Mouse (Mus musculus): ENCODE measurements around the gene Skp1a. TPM values are rescaled to one million over a fixed set of nuclear protein-coding genes. Genes with fewer than 3 reads are reported as not detected.

The Skp1a gene
- polyA plus RNA-seq, 1 experiment = 14.4 TPM

- no peaks in the 10 kb centered on the region for H3K36me3 ChIP-seq (replicated peaks; ENCODE audit: low read length)
- peaks cover 82% of the 10 kb centered on the region for H3K27me3 ChIP-seq (replicated peaks)
- TF ChIP-seq GATA1 (IDR thresholded peaks at IDR 0.05; ENCODE audit: borderline replicate concordance, low read length) (no peak), FLI1 (IDR thresholded peaks at IDR 0.05; ENCODE audit: low read length) (no peak)
- no peak overlapping the region for H3K4me3 ChIP-seq (replicated peaks)
- peaks cover 36% of the 10 kb centered on the region for H3K4me1 ChIP-seq
- H3K9me3 ChIP-seq = no peaks in the 10 kb centered on the region
Measured at GRCm38 (mm10) chr11:52267271-52267670, 35.5 kb downstream of the Skp1a start.

DNA sequence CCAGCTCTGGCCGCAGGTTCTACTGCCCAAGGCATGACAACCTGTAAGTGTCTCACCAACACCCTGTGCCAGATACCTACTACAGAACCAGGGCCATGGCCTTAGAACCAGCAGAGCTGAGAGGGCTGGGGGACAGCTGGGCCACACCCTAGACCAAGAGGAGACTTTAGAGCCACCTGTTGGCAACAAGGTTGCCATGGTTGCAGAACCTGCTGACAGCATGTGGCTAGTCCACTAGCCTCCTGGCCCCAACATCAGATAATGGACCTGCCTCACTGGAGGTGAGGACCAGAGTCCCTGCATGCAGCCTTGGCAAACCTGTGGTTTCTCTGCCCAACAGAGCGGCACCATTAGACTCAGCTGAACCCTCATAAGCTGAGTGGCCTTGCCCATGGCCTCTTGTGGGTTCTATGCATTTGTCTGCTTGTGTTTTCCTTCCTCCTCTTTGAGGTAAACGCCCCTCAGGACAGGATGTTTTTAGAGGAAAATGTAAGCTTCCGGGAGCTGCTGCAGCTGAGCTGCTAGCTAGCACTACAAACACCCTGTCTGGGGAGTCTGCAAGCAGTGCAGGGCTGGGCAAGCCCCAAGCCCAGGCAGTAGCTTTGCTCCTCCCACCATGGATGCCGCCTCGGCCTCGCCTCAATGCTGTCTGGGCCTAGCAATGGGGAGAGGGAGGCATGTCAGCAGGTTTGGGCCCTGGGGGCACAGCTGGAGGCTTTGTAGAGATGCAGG, 36.5 kb downstream of the Skp1a start:
- no peak overlapping the region for H3K4me3 ChIP-seq (replicated peaks)
- TF ChIP-seq FLI1 (IDR thresholded peaks at IDR 0.05; ENCODE audit: low read length) (no peak), GATA1 (IDR thresholded peaks at IDR 0.05; ENCODE audit: borderline replicate concordance, low read length) (no peak)
- H3K4me1 ChIP-seq = peaks cover 40% of the 10 kb centered on the region
- no peaks in the 10 kb centered on the region for H3K9me3 ChIP-seq
- H3K36me3 ChIP-seq (replicated peaks; ENCODE audit: low read length) = no peaks in the 10 kb centered on the region
- H3K27me3 ChIP-seq (replicated peaks) = peaks cover 82% of the 10 kb centered on the region

- Histone ChIP-seq H3K9me3 (no peaks in the 10 kb centered on the region), H3K4me3 (replicated peaks) (no peak overlapping the region), H3K27me3 (replicated peaks) (peaks cover 84% of the 10 kb centered on the region), H3K36me3 (replicated peaks; ENCODE audit: low read length) (no peaks in the 10 kb centered on the region), H3K4me1 (peaks cover 43% of the 10 kb centered on the region)
- TF ChIP-seq GATA1 (IDR thresholded peaks at IDR 0.05; ENCODE audit: borderline replicate concordance, low read length) (no peak), FLI1 (IDR thresholded peaks at IDR 0.05; ENCODE audit: low read length) (no peak)
Measured at GRCm38 (mm10) chr11:52269841-52270240, 38.0 kb downstream of the Skp1a start.

DNA sequence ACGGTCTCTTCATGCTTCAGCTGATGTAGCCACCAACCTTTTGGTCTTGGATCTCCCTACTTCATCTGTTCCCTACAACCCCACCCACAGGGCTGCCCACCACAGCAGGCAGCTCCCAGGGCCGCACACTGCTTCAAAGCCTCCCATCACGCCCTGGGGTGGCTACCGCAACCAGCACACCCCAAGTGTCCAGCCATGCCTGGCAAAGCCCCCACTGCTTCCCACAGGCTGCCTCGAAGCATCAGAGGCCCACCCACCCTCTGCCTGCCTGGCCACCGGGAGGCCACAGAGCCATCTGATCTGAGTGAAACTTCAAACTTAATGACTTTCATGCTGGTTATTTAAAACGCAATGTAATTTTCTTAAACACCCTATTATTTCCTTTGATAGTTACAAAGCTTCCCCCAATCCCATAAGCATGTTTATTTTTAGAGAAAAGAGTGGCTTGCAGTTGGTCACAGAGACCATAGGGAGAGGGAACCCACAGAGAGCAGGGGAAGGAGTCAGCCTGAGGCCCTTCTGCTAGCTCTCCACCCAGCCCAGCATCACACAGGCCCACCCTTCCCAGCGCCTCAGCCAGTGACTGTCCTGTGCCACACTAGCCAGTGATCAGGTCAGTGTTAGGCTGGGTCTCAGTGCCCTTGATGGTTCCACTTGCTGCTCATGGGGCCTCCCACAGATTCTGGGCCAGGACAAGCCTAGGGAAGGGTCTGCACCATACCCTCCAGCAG, 40.1 kb downstream of the Skp1a start:
- H3K9me3 ChIP-seq = no peaks in the 10 kb centered on the region
- H3K36me3 ChIP-seq (replicated peaks; ENCODE audit: low read length) = no peaks in the 10 kb centered on the region
- no peak for TF ChIP-seq GATA1 (IDR thresholded peaks at IDR 0.05; ENCODE audit: borderline replicate concordance, low read length)
- TF ChIP-seq FLI1 (IDR thresholded peaks at IDR 0.05; ENCODE audit: low read length) = no peak
- H3K4me1 ChIP-seq = peaks cover 33% of the 10 kb centered on the region
- H3K27me3 ChIP-seq (replicated peaks) = peaks cover 85% of the 10 kb centered on the region
- no peak overlapping the region for H3K4me3 ChIP-seq (replicated peaks)

DNA sequence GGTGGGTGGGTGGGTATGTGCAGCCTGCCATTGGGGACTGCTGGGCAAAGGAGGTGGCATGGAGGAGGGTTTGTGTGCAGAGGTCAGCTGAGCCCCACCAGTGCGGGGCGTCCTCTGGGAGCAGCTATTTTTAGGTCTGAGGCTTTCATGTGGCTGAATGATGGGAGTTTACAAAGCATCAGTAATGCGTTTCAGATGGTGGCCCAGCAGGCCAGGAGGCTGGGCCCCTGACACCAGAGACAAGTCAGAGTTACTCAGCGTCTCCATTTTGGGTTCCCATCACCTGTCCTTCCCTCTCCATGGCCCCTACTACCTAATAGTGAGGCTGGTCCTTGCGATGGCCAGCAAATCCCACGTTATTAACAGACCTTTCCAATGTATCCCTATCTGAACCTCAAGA, 40.8 kb downstream of the Skp1a start:
- no peak overlapping the region for H3K4me3 ChIP-seq (replicated peaks)
- H3K4me1 ChIP-seq = peaks cover 30% of the 10 kb centered on the region
- H3K27me3 ChIP-seq (replicated peaks) = peaks cover 87% of the 10 kb centered on the region
- H3K36me3 ChIP-seq (replicated peaks; ENCODE audit: low read length) = no peaks in the 10 kb centered on the region
- TF ChIP-seq FLI1 (IDR thresholded peaks at IDR 0.05; ENCODE audit: low read length) = no peak
- no peak for TF ChIP-seq GATA1 (IDR thresholded peaks at IDR 0.05; ENCODE audit: borderline replicate concordance, low read length)
- no peaks in the 10 kb centered on the region for H3K9me3 ChIP-seq

DNA sequence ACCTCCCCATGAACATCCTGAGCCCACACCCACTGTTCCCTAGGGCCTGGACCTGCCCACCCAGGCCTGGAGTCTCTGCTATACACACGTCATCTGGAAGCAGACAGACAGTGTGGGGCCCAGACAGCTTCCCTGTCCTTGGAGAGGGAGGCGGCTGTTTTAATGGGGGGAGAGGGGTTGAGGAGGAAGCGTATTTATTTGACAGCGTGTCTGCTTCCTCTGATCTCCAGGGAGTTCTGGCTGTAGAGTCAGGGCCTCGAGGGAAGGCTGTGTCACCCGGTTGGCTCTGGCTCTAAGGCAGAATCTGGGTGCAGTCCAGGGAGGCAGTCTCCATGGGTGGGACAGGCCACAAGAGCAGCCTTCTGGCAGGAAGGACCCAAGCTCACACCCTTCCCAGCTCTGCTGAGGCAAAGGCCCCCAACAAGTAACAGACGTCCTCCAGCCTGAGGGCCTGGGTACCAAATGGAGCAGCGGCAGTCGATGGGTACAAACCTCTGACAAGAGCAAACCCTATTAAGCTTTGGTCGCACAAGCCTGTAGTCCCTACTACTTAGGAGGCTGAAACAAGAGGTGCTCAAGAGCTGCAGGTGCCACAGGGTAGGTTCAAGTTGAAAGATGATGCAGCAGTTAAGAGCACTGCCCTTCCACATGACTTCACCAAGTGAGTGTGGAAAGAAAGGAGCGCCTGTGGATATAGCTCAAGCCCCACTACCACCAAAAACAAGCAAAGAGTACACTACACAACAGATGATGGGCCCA, 41.6 kb downstream of the Skp1a start:
- no peaks in the 10 kb centered on the region for H3K36me3 ChIP-seq (replicated peaks; ENCODE audit: low read length)
- peaks cover 23% of the 10 kb centered on the region for H3K4me1 ChIP-seq
- H3K27me3 ChIP-seq (replicated peaks) = peaks cover 87% of the 10 kb centered on the region
- H3K9me3 ChIP-seq = no peaks in the 10 kb centered on the region
- no peak overlapping the region for H3K4me3 ChIP-seq (replicated peaks)
- TF ChIP-seq GATA1 (IDR thresholded peaks at IDR 0.05; ENCODE audit: borderline replicate concordance, low read length) (no peak), FLI1 (IDR thresholded peaks at IDR 0.05; ENCODE audit: low read length) (no peak)

GRCm38 (mm10) chr11:52273942-52274330, 42.1 kb downstream of the Skp1a start:
- no peaks in the 10 kb centered on the region for H3K36me3 ChIP-seq (replicated peaks; ENCODE audit: low read length)
- TF ChIP-seq FLI1 (IDR thresholded peaks at IDR 0.05; ENCODE audit: low read length) (no peak), GATA1 (IDR thresholded peaks at IDR 0.05; ENCODE audit: borderline replicate concordance, low read length) (no peak)
- no peak overlapping the region for H3K4me3 ChIP-seq (replicated peaks)

DNA sequence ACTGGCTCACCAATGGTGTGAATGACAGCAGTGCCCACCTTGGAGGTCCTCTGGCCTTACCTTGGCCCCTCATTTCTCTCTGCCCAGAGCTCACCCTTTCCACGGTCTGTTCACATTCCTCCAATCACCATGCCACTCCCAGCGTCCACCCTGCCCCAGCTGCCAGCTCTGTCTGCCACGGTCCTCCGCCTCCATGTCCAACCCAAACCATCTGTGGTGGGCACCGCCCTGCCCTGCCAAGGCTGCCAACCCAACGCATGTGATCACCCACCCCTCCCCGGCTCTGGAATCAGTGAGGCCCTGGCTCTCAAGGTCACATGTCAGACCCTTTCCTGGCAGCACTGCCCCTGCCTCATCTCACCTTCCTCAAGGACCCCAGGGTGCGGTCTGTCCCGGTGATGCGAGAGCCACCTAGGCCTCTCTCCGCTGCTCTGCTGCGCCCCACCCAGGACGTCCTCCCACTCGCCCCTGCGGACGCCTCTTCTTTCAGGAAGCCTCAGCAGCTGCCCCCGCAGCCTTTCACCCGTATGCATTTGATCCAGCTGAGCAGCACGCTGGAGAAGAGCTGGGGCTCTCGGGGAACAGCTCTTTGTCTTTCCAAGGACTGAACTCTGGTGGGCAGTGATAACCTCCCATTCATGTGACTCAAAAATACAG, 42.8 kb downstream of the Skp1a start:
- Histone ChIP-seq H3K36me3 (replicated peaks; ENCODE audit: low read length) (no peaks in the 10 kb centered on the region), H3K9me3 (no peaks in the 10 kb centered on the region), H3K4me1 (peaks cover 19% of the 10 kb centered on the region), H3K27me3 (replicated peaks) (peaks cover 85% of the 10 kb centered on the region), H3K4me3 (replicated peaks) (no peak overlapping the region)
- no peak for TF ChIP-seq FLI1 (IDR thresholded peaks at IDR 0.05; ENCODE audit: low read length)
- TF ChIP-seq GATA1 (IDR thresholded peaks at IDR 0.05; ENCODE audit: borderline replicate concordance, low read length) = no peak

More at GRCm38 (mm10) chr11:52273942-52274330, 42.1 kb downstream of the Skp1a start:
- Histone ChIP-seq H3K27me3 (replicated peaks) (peaks cover 85% of the 10 kb centered on the region), H3K4me1 (peaks cover 19% of the 10 kb centered on the region), H3K9me3 (no peaks in the 10 kb centered on the region)

DNA sequence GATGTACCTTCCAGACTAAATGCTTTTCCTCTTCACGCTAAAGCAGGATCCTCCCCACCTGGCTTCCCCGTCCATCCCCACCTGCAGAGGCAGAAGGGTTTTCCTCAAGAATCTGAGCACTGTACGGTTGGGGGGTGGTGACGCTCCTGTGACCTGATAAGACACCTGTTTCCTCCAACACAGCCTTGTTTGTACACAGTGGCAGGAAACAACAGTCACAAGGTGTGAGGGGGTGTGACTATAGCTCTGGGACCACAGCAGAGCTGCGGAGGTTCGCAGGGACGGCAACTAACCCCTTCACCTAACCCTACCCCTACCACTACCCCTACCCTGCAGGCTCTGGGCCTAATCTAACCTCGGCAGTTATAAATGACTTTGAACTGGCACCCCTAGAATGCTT, 43.6 kb downstream of the Skp1a start:
- Histone ChIP-seq H3K36me3 (replicated peaks; ENCODE audit: low read length) (no peaks in the 10 kb centered on the region), H3K27me3 (replicated peaks) (peaks cover 86% of the 10 kb centered on the region), H3K4me3 (replicated peaks) (no peak overlapping the region), H3K9me3 (no peaks in the 10 kb centered on the region), H3K4me1 (peaks cover 19% of the 10 kb centered on the region)
- no peak for TF ChIP-seq FLI1 (IDR thresholded peaks at IDR 0.05; ENCODE audit: low read length)
- no peak for TF ChIP-seq GATA1 (IDR thresholded peaks at IDR 0.05; ENCODE audit: borderline replicate concordance, low read length)

All from megakaryocyte, embryonic 14.5 days (primary cell).